7 mouse cellular contexts compared by ENCODE assay signal in genomic region chr17:79115248-79115647, GRCm38 (mm10).
DNase-seq lines count a peak whose midpoint lies in the region; ATAC-seq and TF ChIP-seq lines count a peak whose summit lies in the region.
"Not testable (repeated sequence)": the region's sequence is repeated elsewhere in the genome, so short reads cannot be mapped to it uniquely, and the experiment has no call there.

No protein-coding gene starts in this region.

- H3K36me3 ChIP-seq in intestine, postnatal 0 days (ENCODE audit: control insufficient read depth, insufficient read depth); liver, adult 2 months (ENCODE audit: control insufficient read depth, insufficient read depth, low read length): not testable (repeated sequence)

- H3K27me3 ChIP-seq in intestine, postnatal 0 days (replicated peaks; ENCODE audit: control insufficient read depth, insufficient read depth, low read length); liver, adult 2 months (ENCODE audit: control insufficient read depth, insufficient read depth, low read length): not testable (repeated sequence)

- H3K4me1 ChIP-seq in intestine, postnatal 0 days (replicated peaks; ENCODE audit: control insufficient read depth, insufficient read depth, low read length); liver, adult 2 months (ENCODE audit: control insufficient read depth, insufficient read depth, low read length): not testable (repeated sequence)

- not testable (repeated sequence) for H3K79me2 ChIP-seq in liver, adult 2 months (ENCODE audit: control insufficient read depth, insufficient read depth, low read length)

- peak; percentile 27; the same call in 1 of the 2 replicates for ATAC-seq in granulocyte monocyte progenitor cell, adult 5-6 weeks (replicated peaks; ENCODE audit: poor library complexity, severe bottlenecking)
- ATAC-seq in intestine, postnatal 0 days: not testable (repeated sequence)

- not testable (repeated sequence) for H3K9ac ChIP-seq in intestine, postnatal 0 days (ENCODE audit: low read depth, low read length); liver, adult 2 months (ENCODE audit: low read depth, low read length)

- DNase-seq in 416B (ENCODE audit: low read depth) (peak; percentile 56), ES-CJ7 (ENCODE audit: low read depth, low spot score) (peak; percentile 17)
- DNase-seq in liver, adult 2 months (ENCODE audit: extremely low read depth, low read depth, low spot score): peak; percentile 46
- DNase-seq in lung, postnatal 10 days: peak; percentile 13
- DNase-seq in thymus, postnatal 14 days: peak; percentile 23

- H3K9me3 ChIP-seq in intestine, postnatal 0 days (ENCODE audit: control insufficient read depth): not testable (repeated sequence)

- not testable (repeated sequence) for H3K27ac ChIP-seq in intestine, postnatal 0 days (ENCODE audit: low read depth, low read length); liver, adult 2 months (replicated peaks; ENCODE audit: insufficient read depth, low read depth, low read length)

- TF ChIP-seq POLR2A in liver, adult 2 months (IDR thresholded peaks at IDR 0.05; ENCODE audit: extremely low read depth, insufficient read depth, low read length): not testable (repeated sequence)

- 45% methylated on average over 9 of the region's 9 CpGs for WGBS in intestine, postnatal 0 days
- 43% methylated on average over 9 of the region's 9 CpGs for WGBS in liver, adult 2 months

- TF ChIP-seq CTCF in intestine, postnatal 0 days (IDR thresholded peaks at IDR 0.05; ENCODE audit: low read depth): peak; percentile 30
- TF ChIP-seq CTCF in liver, adult 2 months (IDR thresholded peaks at IDR 0.05; ENCODE audit: low read depth, low read length): 0 out of 2 replicates have a peak, but pooled peaks have one; percentile 9

- not testable (repeated sequence) for H3K4me3 ChIP-seq in intestine, postnatal 0 days (ENCODE audit: low read depth, low read length); liver, adult 2 months (ENCODE audit: insufficient read depth, low read depth, low read length)

- H3K4me2 ChIP-seq in intestine, postnatal 0 days (replicated peaks; ENCODE audit: low read depth): not testable (repeated sequence)
